Mouse (Mus musculus) intestine, embryonic 16.5 days (tissue): ENCODE results near the gene Csn1s2b. TPM values are rescaled to one million over a fixed set of nuclear protein-coding genes. Genes with fewer than 3 reads are reported as not detected.

ENCODE experiments used
- polyA plus RNA-seq: library from polyadenylated mRNA; unstranded; fragments of >200 nt; fragmentation: Nextera tagmentation; extraction: Ambion mirVana; gene quantifications from 2 replicates; pipeline ENCODE4 v1.2.1, GENCODE M21; 2015

Gene Csn1s2b
- polyA plus RNA-seq, 1 experiment from 2014 or later, result not detected

Other genes with a start within 250 kb of the Csn1s2b start
- 66.6 and 85.2 TPM in 2 replicates for gene Sult1d1, start 239.1 kb upstream of the Csn1s2b start, polyA plus RNA-seq
- gene Sult1e1, start 216.5 kb upstream of the Csn1s2b start, polyA plus RNA-seq, result not detected in 2 replicates
- gene Csn1s1, start 141.9 kb upstream of the Csn1s2b start, polyA plus RNA-seq, result not detected in 2 replicates
- gene Csn2, start 108.5 kb upstream of the Csn1s2b start, polyA plus RNA-seq, result not detected in 2 replicates
- gene Csn1s2a, start 33.5 kb upstream of the Csn1s2b start, polyA plus RNA-seq, result not detected in 2 replicates
- not detected in 2 replicates for gene Prr27, start 17.6 kb downstream of the Csn1s2b start, polyA plus RNA-seq
- gene Odam, start 76.9 kb downstream of the Csn1s2b start, polyA plus RNA-seq, result not detected in 2 replicates
- 0.22 TPM in 1 of 2 replicates, not detected in the other for gene Csn3, start 117.5 kb downstream of the Csn1s2b start, polyA plus RNA-seq
- gene 2310003L06Rik, start 161.4 kb downstream of the Csn1s2b start, polyA plus RNA-seq, result not detected in 2 replicates
- not detected in 2 replicates for gene Gm28434, start 161.4 kb downstream of the Csn1s2b start, polyA plus RNA-seq
- not detected in 2 replicates for gene Cabs1, start 171.4 kb downstream of the Csn1s2b start, polyA plus RNA-seq
- gene Smr3a, start 194.5 kb downstream of the Csn1s2b start, polyA plus RNA-seq, result not detected in 2 replicates